Comparison of ENCODE assay signal across 7 mouse cellular contexts in genomic region chr15:80253530-80253929, GRCm38 (mm10). TPM values are rescaled to one million over a fixed set of nuclear protein-coding genes. Genes with fewer than 3 reads are reported as not detected.
A peak's percentile ranks its signal among the peaks of the same experiment; 100 is the strongest.
DNase-seq lines count a peak whose midpoint lies in the region; ATAC-seq lines count a peak whose summit lies in the region.

No protein-coding gene starts in this region.

- peaks cover 58% of the 10 kb centered on the region for H3K36me3 ChIP-seq in lung, embryonic 15.5 days
- peaks cover 54% of the 10 kb centered on the region for H3K36me3 ChIP-seq in limb, embryonic 12.5 days
- H3K36me3 ChIP-seq in stomach, embryonic 14.5 days (ENCODE audit: control insufficient read depth, insufficient read depth, low read length) = peaks cover 51% of the 10 kb centered on the region

- peaks cover 34% of the 10 kb centered on the region for H3K4me1 ChIP-seq in lung, embryonic 15.5 days
- peaks cover 51% of the 10 kb centered on the region for H3K4me1 ChIP-seq in limb, embryonic 12.5 days (replicated peaks)
- peaks cover 29% of the 10 kb centered on the region for H3K4me1 ChIP-seq in stomach, embryonic 14.5 days (ENCODE audit: control insufficient read depth, insufficient read depth, low read length)

- H3K27ac ChIP-seq in lung, embryonic 15.5 days = peak overlapping the region; percentile 95; the same call in 1 of the 2 replicates
- H3K27ac ChIP-seq in limb, embryonic 12.5 days = peak overlapping the region; percentile 93
- peak overlapping the region; percentile 99 for H3K27ac ChIP-seq in stomach, embryonic 14.5 days (ENCODE audit: low read length)

- DNase-seq in lung, postnatal 36 days = no peak
- peak; percentile 81 for DNase-seq in forelimb bud, embryonic 11.5 days (ENCODE audit: low read depth, low spot score)
- DNase-seq in right cerebral cortex, adult 18-20 months = no peak
- no peak for DNase-seq in spleen, postnatal 14 days (ENCODE audit: low spot score in 2 of 2)

- no peak overlapping the region for H3K9ac ChIP-seq in lung, embryonic 15.5 days
- H3K9ac ChIP-seq in limb, embryonic 12.5 days (replicated peaks) = peak overlapping the region; percentile 40
- no peak overlapping the region for H3K9ac ChIP-seq in stomach, embryonic 14.5 days (replicated peaks; ENCODE audit: low read depth, low read length)

- no peaks in the 10 kb centered on the region for H3K9me3 ChIP-seq in lung, embryonic 15.5 days
- no peaks in the 10 kb centered on the region for H3K9me3 ChIP-seq in limb, embryonic 12.5 days
- H3K9me3 ChIP-seq in stomach, embryonic 14.5 days (ENCODE audit: control insufficient read depth, low read depth, low read length) = no peaks in the 10 kb centered on the region

- no peaks in the 10 kb centered on the region for H3K27me3 ChIP-seq in lung, embryonic 15.5 days
- no peaks in the 10 kb centered on the region for H3K27me3 ChIP-seq in limb, embryonic 12.5 days
- no peaks in the 10 kb centered on the region for H3K27me3 ChIP-seq in stomach, embryonic 14.5 days (ENCODE audit: control insufficient read depth, insufficient read depth, low read length)

- ATAC-seq in lung, embryonic 15.5 days (ENCODE audit: borderline replicate concordance, extremely low read depth, low FRiP score, low TSS enrichment) = no peak
- no peak for ATAC-seq in limb, embryonic 12.5 days (ENCODE audit: insufficient number of reproducible peaks, insufficient read depth, low FRiP score, low TSS enrichment, low read depth)
- no peak for ATAC-seq in stomach, embryonic 14.5 days (ENCODE audit: insufficient number of reproducible peaks, insufficient read depth, low FRiP score, low read depth)

- WGBS in lung, embryonic 15.5 days = 23% methylated on average over 2 of the region's 2 CpGs
- 11% methylated on average over 2 of the region's 2 CpGs for WGBS in limb, embryonic 12.5 days
- 34% methylated on average over 2 of the region's 2 CpGs for WGBS in stomach, embryonic 14.5 days

- no peak overlapping the region for H3K4me3 ChIP-seq in lung, embryonic 15.5 days
- 0 out of 2 replicates have a peak overlapping the region, but pooled peaks have one; percentile 100 for H3K4me3 ChIP-seq in limb, embryonic 12.5 days (replicated peaks)
- no peak overlapping the region for H3K4me3 ChIP-seq in stomach, embryonic 14.5 days (ENCODE audit: low read depth, low read length)

- H3K4me2 ChIP-seq in lung, embryonic 15.5 days = peak overlapping the region; percentile 82; the same call in 1 of the 2 replicates
- H3K4me2 ChIP-seq in limb, embryonic 12.5 days = peak overlapping the region; percentile 83
- peak overlapping the region; percentile 1; the same call in 1 of the 2 replicates for H3K4me2 ChIP-seq in stomach, embryonic 14.5 days (replicated peaks; ENCODE audit: low read depth, low read length)

RNA-seq across cellular contexts. Expression of gene Atf4, which starts 1.5 kb away (rescaled TPM):
- polyA plus RNA-seq in lung, embryonic 15.5 days (2015; fragmentation: Nextera tagmentation; extraction: Ambion mirVana) = 121 and 124 TPM in 2 replicates
- polyA plus RNA-seq in limb, embryonic 12.5 days (2016; fragmentation: Nextera tagmentation; extraction: Ambion mirVana) = 112 TPM in 2 replicates
- polyA plus RNA-seq in stomach, embryonic 14.5 days (2014; fragmentation: Nextera tagmentation; extraction: Ambion mirVana) = 114 and 127 TPM in 2 replicates

RNA-seq across cellular contexts. Expression of gene Rps19bp1, which starts 10.6 kb away (rescaled TPM):
- polyA plus RNA-seq in lung, embryonic 15.5 days (2015; fragmentation: Nextera tagmentation; extraction: Ambion mirVana) = 47.1 and 51.8 TPM in 2 replicates
- polyA plus RNA-seq in limb, embryonic 12.5 days (2016; fragmentation: Nextera tagmentation; extraction: Ambion mirVana) = 65.0 and 70.1 TPM in 2 replicates
- 53.4 and 61.8 TPM in 2 replicates for polyA plus RNA-seq in stomach, embryonic 14.5 days (2014; fragmentation: Nextera tagmentation; extraction: Ambion mirVana)

RNA-seq across cellular contexts. Expression of gene AC140267.1, which starts 17.9 kb away (rescaled TPM):
- not detected in 2 replicates for polyA plus RNA-seq in lung, embryonic 15.5 days (2015; fragmentation: Nextera tagmentation; extraction: Ambion mirVana)
- 7.0 TPM in 1 of 2 replicates, not detected in the other for polyA plus RNA-seq in limb, embryonic 12.5 days (2016; fragmentation: Nextera tagmentation; extraction: Ambion mirVana)
- not detected in 2 replicates for polyA plus RNA-seq in stomach, embryonic 14.5 days (2014; fragmentation: Nextera tagmentation; extraction: Ambion mirVana)

RNA-seq across cellular contexts. Expression of gene Mief1, which starts 19.7 kb away (rescaled TPM):
- polyA plus RNA-seq in lung, embryonic 15.5 days (2015; fragmentation: Nextera tagmentation; extraction: Ambion mirVana) = 28.4 and 28.9 TPM in 2 replicates
- 38.0 and 41.6 TPM in 2 replicates for polyA plus RNA-seq in limb, embryonic 12.5 days (2016; fragmentation: Nextera tagmentation; extraction: Ambion mirVana)
- 34.5 and 36.4 TPM in 2 replicates for polyA plus RNA-seq in stomach, embryonic 14.5 days (2014; fragmentation: Nextera tagmentation; extraction: Ambion mirVana)

RNA-seq across cellular contexts. Expression of gene Cacna1i, which starts 33.5 kb away (rescaled TPM):
- polyA plus RNA-seq in lung, embryonic 15.5 days (2015; fragmentation: Nextera tagmentation; extraction: Ambion mirVana) = not detected in 2 replicates
- polyA plus RNA-seq in limb, embryonic 12.5 days (2016; fragmentation: Nextera tagmentation; extraction: Ambion mirVana) = not detected in 2 replicates
- not detected in 2 replicates for polyA plus RNA-seq in stomach, embryonic 14.5 days (2014; fragmentation: Nextera tagmentation; extraction: Ambion mirVana)

Comparison
In these comparisons a context has a peak if more than half of its experiments do, and no peak if none do; other contexts are left out.
1. H3K4me2 ChIP-seq: peak in every context shown above with its lines; median percentile 83 in limb, embryonic 12.5 days; 82 in lung, embryonic 15.5 days; 1 in stomach, embryonic 14.5 days.